Mouse (Mus musculus): ENCODE data around the gene Zan. TPM values are rescaled to one million over a fixed set of nuclear protein-coding genes. Genes with fewer than 3 reads are reported as not detected.

The Zan gene
- 0.19 and 0.24 TPM in 2 replicates for polyA plus RNA-seq (2015; fragmentation: Nextera tagmentation; extraction: Ambion mirVana)

GRCm38 (mm10) chr5:137476964-137477363, at the start of gene Zan:
Zan (minus strand) TSS chr5:137477064.
- Histone ChIP-seq H3K27me3 (replicated peaks; ENCODE audit: control insufficient read depth, insufficient read depth, low read length) (no peaks in the 10 kb centered on the region), H3K4me2 (ENCODE audit: low read length) (no peak within 1 kb of the TSS), H3K9me3 (ENCODE audit: control insufficient read depth, low read length) (no peaks in the 10 kb centered on the region), H3K36me3 (ENCODE audit: control insufficient read depth, insufficient read depth, low read length) (no peaks in the 10 kb centered on the region), H3K27ac (ENCODE audit: low read depth, low read length) (no peak within 1 kb of the TSS), H3K4me3 (ENCODE audit: low read length) (no peak within 1 kb of the TSS), H3K4me1 (ENCODE audit: control insufficient read depth, insufficient read depth, low read depth, low read length) (no peaks in the 10 kb centered on the region; the same call in 1 of the 2 replicates), H3K9ac (ENCODE audit: low read depth, low read length) (no peak within 1 kb of the TSS)
- WGBS = 83% methylated on average over 5 of the region's 5 CpGs
- ATAC-seq = no peak

GRCm38 (mm10) chr5:137526192-137526936, 49.5 kb upstream of the Zan start:
- Histone ChIP-seq H3K4me2 (ENCODE audit: low read length) (no peak overlapping the region), H3K36me3 (ENCODE audit: control insufficient read depth, insufficient read depth, low read length) (peaks cover 58% of the 10 kb centered on the region), H3K9ac (ENCODE audit: low read depth, low read length) (peak overlapping the region; percentile 38), H3K4me1 (ENCODE audit: control insufficient read depth, insufficient read depth, low read depth, low read length) (peaks cover 25% of the 10 kb centered on the region), H3K9me3 (ENCODE audit: control insufficient read depth, low read length) (no peaks in the 10 kb centered on the region), H3K27ac (ENCODE audit: low read depth, low read length) (peak overlapping the region; percentile 65; the same call in 1 of the 2 replicates), H3K4me3 (ENCODE audit: low read length) (no peak overlapping the region), H3K27me3 (replicated peaks; ENCODE audit: control insufficient read depth, insufficient read depth, low read length) (no peaks in the 10 kb centered on the region)
- no peak for ATAC-seq
- WGBS = 26% methylated on average over 16 of the region's 16 CpGs

GRCm38 (mm10) chr5:137525511-137525910, 48.6 kb upstream of the Zan start:
- Histone ChIP-seq H3K27ac (ENCODE audit: low read depth, low read length) (peak overlapping the region; percentile 49; the same call in 1 of the 2 replicates), H3K4me3 (ENCODE audit: low read length) (no peak overlapping the region)
- 72% methylated on average over 16 of the region's 16 CpGs for WGBS

GRCm38 (mm10) chr5:137524671-137525070, 47.8 kb upstream of the Zan start:
- WGBS = 92% methylated on average over 13 of the region's 13 CpGs
- Histone ChIP-seq H3K36me3 (ENCODE audit: control insufficient read depth, insufficient read depth, low read length) (peaks cover 74% of the 10 kb centered on the region), H3K9me3 (ENCODE audit: control insufficient read depth, low read length) (no peaks in the 10 kb centered on the region), H3K4me3 (ENCODE audit: low read length) (no peak overlapping the region), H3K27ac (ENCODE audit: low read depth, low read length) (peak overlapping the region; percentile 36; the same call in 1 of the 2 replicates), H3K9ac (ENCODE audit: low read depth, low read length) (no peak overlapping the region), H3K27me3 (replicated peaks; ENCODE audit: control insufficient read depth, insufficient read depth, low read length) (no peaks in the 10 kb centered on the region), H3K4me1 (ENCODE audit: control insufficient read depth, insufficient read depth, low read depth, low read length) (peaks cover 16% of the 10 kb centered on the region), H3K4me2 (ENCODE audit: low read length) (no peak overlapping the region)
- no peak for ATAC-seq

More at GRCm38 (mm10) chr5:137525511-137525910, 48.6 kb upstream of the Zan start:
- Histone ChIP-seq H3K9me3 (ENCODE audit: control insufficient read depth, low read length) (no peaks in the 10 kb centered on the region), H3K4me2 (ENCODE audit: low read length) (no peak overlapping the region), H3K36me3 (ENCODE audit: control insufficient read depth, insufficient read depth, low read length) (peaks cover 66% of the 10 kb centered on the region), H3K27me3 (replicated peaks; ENCODE audit: control insufficient read depth, insufficient read depth, low read length) (no peaks in the 10 kb centered on the region), H3K9ac (ENCODE audit: low read depth, low read length) (no peak overlapping the region), H3K4me1 (ENCODE audit: control insufficient read depth, insufficient read depth, low read depth, low read length) (peaks cover 24% of the 10 kb centered on the region)
- no peak for ATAC-seq

- no peak for ATAC-seq
- 81% methylated on average over 8 of the region's 8 CpGs for WGBS
Observed at GRCm38 (mm10) chr5:137524251-137524515, 47.3 kb upstream of the Zan start.

GRCm38 (mm10) chr5:137523396-137524250, 46.8 kb upstream of the Zan start:
- H3K27me3 ChIP-seq (replicated peaks; ENCODE audit: control insufficient read depth, insufficient read depth, low read length) = no peaks in the 10 kb centered on the region
- peaks cover 10% of the 10 kb centered on the region for H3K4me1 ChIP-seq (ENCODE audit: control insufficient read depth, insufficient read depth, low read depth, low read length)
- no peak overlapping the region for H3K4me2 ChIP-seq (ENCODE audit: low read length)
- no peak overlapping the region for H3K4me3 ChIP-seq (ENCODE audit: low read length)
- H3K9ac ChIP-seq (ENCODE audit: low read depth, low read length) = no peak overlapping the region
- WGBS = 83% methylated on average over 25 of the region's 25 CpGs
- H3K36me3 ChIP-seq (ENCODE audit: control insufficient read depth, insufficient read depth, low read length) = peaks cover 75% of the 10 kb centered on the region
- no peaks in the 10 kb centered on the region for H3K9me3 ChIP-seq (ENCODE audit: control insufficient read depth, low read length)
- H3K27ac ChIP-seq (ENCODE audit: low read depth, low read length) = no peak overlapping the region
- no peak for ATAC-seq

More at GRCm38 (mm10) chr5:137524251-137524515, 47.3 kb upstream of the Zan start:
- H3K36me3 ChIP-seq (ENCODE audit: control insufficient read depth, insufficient read depth, low read length) = peaks cover 76% of the 10 kb centered on the region
- peaks cover 11% of the 10 kb centered on the region for H3K4me1 ChIP-seq (ENCODE audit: control insufficient read depth, insufficient read depth, low read depth, low read length)
- H3K4me3 ChIP-seq (ENCODE audit: low read length) = no peak overlapping the region
- H3K9ac ChIP-seq (ENCODE audit: low read depth, low read length) = no peak overlapping the region
- H3K9me3 ChIP-seq (ENCODE audit: control insufficient read depth, low read length) = no peaks in the 10 kb centered on the region
- H3K27me3 ChIP-seq (replicated peaks; ENCODE audit: control insufficient read depth, insufficient read depth, low read length) = no peaks in the 10 kb centered on the region
- H3K4me2 ChIP-seq (ENCODE audit: low read length) = no peak overlapping the region
- H3K27ac ChIP-seq (ENCODE audit: low read depth, low read length) = no peak overlapping the region

- H3K27me3 ChIP-seq (replicated peaks; ENCODE audit: control insufficient read depth, insufficient read depth, low read length) = no peaks in the 10 kb centered on the region
- 70% methylated on average over 11 of the region's 11 CpGs for WGBS
- H3K36me3 ChIP-seq (ENCODE audit: control insufficient read depth, insufficient read depth, low read length) = peaks cover 66% of the 10 kb centered on the region
- no peak overlapping the region for H3K27ac ChIP-seq (ENCODE audit: low read depth, low read length)
- H3K9ac ChIP-seq (ENCODE audit: low read depth, low read length) = no peak overlapping the region
- no peaks in the 10 kb centered on the region for H3K9me3 ChIP-seq (ENCODE audit: control insufficient read depth, low read length)
- H3K4me3 ChIP-seq (ENCODE audit: low read length) = no peak overlapping the region
- H3K4me2 ChIP-seq (ENCODE audit: low read length) = no peak overlapping the region
- H3K4me1 ChIP-seq (ENCODE audit: control insufficient read depth, insufficient read depth, low read depth, low read length) = peaks cover 5% of the 10 kb centered on the region
- ATAC-seq = no peak
Observed at GRCm38 (mm10) chr5:137522711-137523110, 45.8 kb upstream of the Zan start.

GRCm38 (mm10) chr5:137521861-137522260, 45.0 kb upstream of the Zan start:
- Histone ChIP-seq H3K36me3 (ENCODE audit: control insufficient read depth, insufficient read depth, low read length) (peaks cover 63% of the 10 kb centered on the region), H3K27ac (ENCODE audit: low read depth, low read length) (no peak overlapping the region), H3K4me2 (ENCODE audit: low read length) (no peak overlapping the region), H3K9me3 (ENCODE audit: control insufficient read depth, low read length) (no peaks in the 10 kb centered on the region), H3K27me3 (replicated peaks; ENCODE audit: control insufficient read depth, insufficient read depth, low read length) (no peaks in the 10 kb centered on the region), H3K4me1 (ENCODE audit: control insufficient read depth, insufficient read depth, low read depth, low read length) (peaks cover 5% of the 10 kb centered on the region), H3K4me3 (ENCODE audit: low read length) (no peak overlapping the region), H3K9ac (ENCODE audit: low read depth, low read length) (no peak overlapping the region; the same call in 1 of the 2 replicates)
- ATAC-seq = no peak
- WGBS = 83% methylated on average over 9 of the region's 9 CpGs
